Mouse (Mus musculus) heart, adult 2 months (tissue): ENCODE results near the gene Borcs6. TPM values are rescaled to one million over a fixed set of nuclear protein-coding genes. Genes with fewer than 3 reads are reported as not detected.

Experiments used
- DNase-seq, 2 experiments: peaks; one replicate each; pipeline ENCODE4 v3.0.0; 2021
- H3K27ac ChIP-seq: fragments of 200-600 bp; 2 replicates; pipeline ENCODE4 v1.8.1; 2022
- H3K27me3 ChIP-seq: fragments of 200-500 bp; 2 replicates; pipeline ENCODE4 v1.6.1; 2012; ENCODE audit warnings: mild to moderate bottlenecking, low read length, inconsistent platforms, mixed read lengths; ENCODE audit not compliant: control insufficient read depth, insufficient read depth
- H3K36me3 ChIP-seq: fragments of 200-500 bp; 2 replicates; pipeline ENCODE4 v1.6.1; 2012; ENCODE audit warnings: low read length, inconsistent platforms; ENCODE audit not compliant: control insufficient read depth, insufficient read depth
- H3K4me1 ChIP-seq: fragments of 200-500 bp; 2 replicates; pipeline ENCODE4 v1.6.1; 2011; ENCODE audit warnings: low read length; ENCODE audit not compliant: control insufficient read depth, insufficient read depth
- H3K4me3 ChIP-seq: fragments of 200-600 bp; 2 replicates; pipeline ENCODE4 v1.8.1; 2022
- H3K79me2 ChIP-seq: fragments of 200-500 bp; replicated peaks from 2 replicates; pipeline ENCODE4 v1.6.1; 2012; ENCODE audit warnings: mild to moderate bottlenecking, inconsistent platforms, low read length, moderate library complexity, mixed read lengths; ENCODE audit not compliant: control insufficient read depth, insufficient read depth
- H3K9ac ChIP-seq: fragments of 200-500 bp; 2 replicates; pipeline ENCODE4 v1.6.1; 2012; ENCODE audit warnings: low read depth, mild to moderate bottlenecking, control low read depth, inconsistent platforms, low read length, mixed read lengths
- CTCF ChIP-seq: fragments of 200-600 bp; IDR thresholded peaks from 2 replicates; pipeline ENCODE4 v1.8.1; 2022; ENCODE audit warnings: antibody characterized with exemption, mild to moderate bottlenecking, moderate library complexity
- EP300 ChIP-seq: fragments of 200-500 bp; IDR thresholded peaks from 2 replicates; pipeline ENCODE4 v1.6.1; 2011; ENCODE audit warnings: low read depth, low read length, control low read depth; ENCODE audit not compliant: insufficient read depth
- POLR2A ChIP-seq: fragments of 200-500 bp; IDR thresholded peaks from 2 replicates; pipeline ENCODE4 v1.6.1; 2011; ENCODE audit warnings: mild to moderate bottlenecking, low read depth, low read length, control low read depth; ENCODE audit not compliant: insufficient read depth
- WGBS: fragments of 180-500 bp; shearing (Covaris S2); methylation state at CpG from one replicate; pipeline ENCODE4 v1.1.7; 2018; 5-methylcytosine and 5-hydroxymethylcytosine counted together
- intact Hi-C: fragments of 180-260 bp; cut with DNase I; formaldehyde crosslinking; loops from one replicate; pipeline ENCODE4 v1.15.1; 2025
- polyA plus RNA-seq: library from polyadenylated mRNA; depleted of rRNA; stranded (reverse); fragments of >200 nt; gene quantifications from 2 replicates; pipeline ENCODE4 v1.2.3, GENCODE M21; 2012
- total RNA-seq, 2 experiments: library from RNA; stranded (reverse); gene quantifications; 2 replicates each; pipeline ENCODE4 v1.2.3; 2021

Borcs6 gene
- total and polyA plus RNA-seq, 3 experiments, result 13.0 to 17.8 (median 15.3) TPM

- TF ChIP-seq CTCF, result no peak
- TF ChIP-seq POLR2A, result no peak; the same call in 1 of the 2 replicates
- TF ChIP-seq EP300, result peak; percentile 99
- Histone ChIP-seq H3K27me3 (no peaks in the 10 kb centered on the region), H3K79me2 (peaks cover 2% of the 10 kb centered on the region), H3K27ac (peak overlapping the region; percentile 98), H3K36me3 (peaks cover 9% of the 10 kb centered on the region), H3K4me3 (peak overlapping the region; percentile 67), H3K9ac (peak overlapping the region; percentile 81), H3K4me1 (peaks cover 13% of the 10 kb centered on the region)
- intact Hi-C loops, result loop anchor here (5.0 kb wide), 1 partner anchor 142 kb away; the partner anchor contains the start of gene Arhgef15
- DNase-seq, result peak; percentile 90 to 92
- WGBS, result under 1% methylated on average over 22 of the region's 22 CpGs
Observed at GRCm38 (mm10) chr11:69099177-69099914, 39.8 kb downstream of the Borcs6 start.

- Histone ChIP-seq H3K9ac (peak overlapping the region; percentile 81), H3K4me1 (peaks cover 13% of the 10 kb centered on the region), H3K79me2 (peaks cover 2% of the 10 kb centered on the region), H3K27ac (peak overlapping the region; percentile 98), H3K4me3 (peak overlapping the region; percentile 67), H3K27me3 (no peaks in the 10 kb centered on the region), H3K36me3 (peaks cover 9% of the 10 kb centered on the region)
- TF ChIP-seq CTCF (peak; percentile 44), EP300 (peak; percentile 87), POLR2A (peak; percentile 82)
- intact Hi-C loops, result loop anchor here (1.0 to 10.0 kb wide), 3 partner anchors 10 to 305 kb away; partner anchors contain the start of gene Arhgef15
- WGBS, result under 1% methylated on average over 23 of the region's 23 CpGs
- peak; percentile 96 to 97 for DNase-seq
Observed at GRCm38 (mm10) chr11:69099915-69100345, 40.4 kb downstream of the Borcs6 start.

- DNase-seq, result peak in 1 of 2 experiments; percentile 48
- intact Hi-C loops, result loop anchor here (1.0 to 10.0 kb wide), 2 partner anchors 10 to 304 kb away; no protein-coding TSS in a partner anchor
- H3K4me1 ChIP-seq, result peaks cover 13% of the 10 kb centered on the region
- H3K9ac ChIP-seq, result peak overlapping the region; percentile 16; the same call in 1 of the 2 replicates
- WGBS, result 76% methylated on average over 20 of the region's 20 CpGs
- peaks cover 9% of the 10 kb centered on the region for H3K36me3 ChIP-seq
- H3K79me2 ChIP-seq, result peaks cover 2% of the 10 kb centered on the region
- no peak overlapping the region for H3K4me3 ChIP-seq
- peak overlapping the region; percentile 98 for H3K27ac ChIP-seq
- TF ChIP-seq POLR2A (no peak), EP300 (no peak), CTCF (no peak)
- no peaks in the 10 kb centered on the region for H3K27me3 ChIP-seq
Observed at GRCm38 (mm10) chr11:69100639-69101360, 41.3 kb downstream of the Borcs6 start.

- Histone ChIP-seq H3K9ac (no peak overlapping the region), H3K79me2 (peaks cover 2% of the 10 kb centered on the region), H3K36me3 (peaks cover 9% of the 10 kb centered on the region), H3K27ac (no peak overlapping the region), H3K4me3 (no peak overlapping the region), H3K4me1 (peaks cover 13% of the 10 kb centered on the region), H3K27me3 (no peaks in the 10 kb centered on the region)
- no peak for DNase-seq
- no peak for TF ChIP-seq CTCF
- no peak for TF ChIP-seq POLR2A
- no peak for TF ChIP-seq EP300
- 88% methylated on average over 21 of the region's 21 CpGs for WGBS
- intact Hi-C loops, result loop anchor here (10.0 kb wide), 1 partner anchor 303 kb away; no protein-coding TSS in a partner anchor
Observed at GRCm38 (mm10) chr11:69101604-69102402, 42.3 kb downstream of the Borcs6 start.

GRCm38 (mm10) chr11:69102403-69102725 lies 42.8 kb downstream of the Borcs6 start:
- peaks cover 2% of the 10 kb centered on the region for H3K79me2 ChIP-seq
- no peak overlapping the region for H3K27ac ChIP-seq
- DNase-seq, result peak; percentile 7 to 19
- H3K36me3 ChIP-seq, result peaks cover 9% of the 10 kb centered on the region
- H3K27me3 ChIP-seq, result no peaks in the 10 kb centered on the region
- H3K4me1 ChIP-seq, result peaks cover 13% of the 10 kb centered on the region
- H3K9ac ChIP-seq, result no peak overlapping the region
- WGBS, result 83% methylated on average over 7 of the region's 7 CpGs
- H3K4me3 ChIP-seq, result no peak overlapping the region
- intact Hi-C loops, result loop anchor here (10.0 kb wide), 1 partner anchor 302 kb away; no protein-coding TSS in a partner anchor
- TF ChIP-seq CTCF (no peak), POLR2A (0 out of 2 replicates have a peak, but pooled peaks have one; percentile 20)
